Mouse (Mus musculus): Measurements from ENCODE around the gene Yipf4. TPM values are rescaled to one million over a fixed set of nuclear protein-coding genes. Genes with fewer than 3 reads are reported as not detected.

Gene Yipf4
- polyA plus RNA-seq, 1 experiment from 2014 or later, result 48.7 TPM

DNA sequence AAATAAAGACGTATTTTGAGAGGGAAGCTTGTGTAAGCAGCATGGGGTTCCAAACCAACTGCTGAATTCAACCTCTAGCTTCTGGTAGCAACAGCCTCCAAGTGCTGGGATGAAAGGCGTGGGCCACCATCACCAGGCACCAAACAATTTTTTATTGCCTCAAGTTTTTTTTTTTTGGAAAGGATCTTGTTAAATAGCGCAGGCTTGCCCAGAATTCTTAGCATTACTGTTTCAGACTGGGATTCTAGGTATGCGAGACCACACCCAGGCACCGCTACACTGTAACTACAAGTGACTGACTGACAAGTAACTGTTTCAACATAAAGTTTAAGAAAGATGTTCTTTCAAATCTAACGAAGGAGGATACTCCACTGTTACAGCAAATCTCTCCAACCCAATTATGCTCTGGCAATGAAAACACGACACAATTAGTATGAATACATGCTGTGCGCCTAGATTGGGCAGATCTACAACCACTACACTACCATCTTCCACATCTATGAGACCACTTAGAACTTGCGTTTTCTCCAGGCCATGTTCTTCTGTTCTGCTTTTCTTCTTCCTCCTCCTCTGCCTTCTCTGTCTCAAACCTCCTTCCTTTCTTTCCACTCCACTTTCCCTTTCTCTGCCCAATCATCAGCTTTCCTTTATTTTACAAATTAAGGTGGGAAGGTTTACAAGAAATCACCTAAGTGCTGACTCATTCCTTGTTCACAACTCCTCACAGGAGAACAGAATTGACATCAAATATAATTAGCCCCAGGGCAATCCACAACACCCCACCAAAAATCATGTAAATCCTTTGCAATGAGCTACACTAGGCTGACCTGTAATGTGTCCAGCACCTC is 37.7 kb downstream of the Yipf4 start:
- ATAC-seq (ENCODE audit: extremely low read depth, insufficient number of reproducible peaks, low FRiP score, low TSS enrichment), result no peak
- H3K4me2 ChIP-seq, result peak overlapping the region; percentile 72
- H3K27me3 ChIP-seq (replicated peaks), result no peaks in the 10 kb centered on the region
- H3K9ac ChIP-seq, result peak overlapping the region; percentile 83
- H3K36me3 ChIP-seq, result no peaks in the 10 kb centered on the region
- no peaks in the 10 kb centered on the region for H3K9me3 ChIP-seq
- H3K4me1 ChIP-seq, result peaks cover 26% of the 10 kb centered on the region
- 89% methylated on average over 9 of the region's 9 CpGs for WGBS
- peak overlapping the region; percentile 99 for H3K27ac ChIP-seq (replicated peaks)
- H3K4me3 ChIP-seq, result peak overlapping the region; percentile 57

DNA sequence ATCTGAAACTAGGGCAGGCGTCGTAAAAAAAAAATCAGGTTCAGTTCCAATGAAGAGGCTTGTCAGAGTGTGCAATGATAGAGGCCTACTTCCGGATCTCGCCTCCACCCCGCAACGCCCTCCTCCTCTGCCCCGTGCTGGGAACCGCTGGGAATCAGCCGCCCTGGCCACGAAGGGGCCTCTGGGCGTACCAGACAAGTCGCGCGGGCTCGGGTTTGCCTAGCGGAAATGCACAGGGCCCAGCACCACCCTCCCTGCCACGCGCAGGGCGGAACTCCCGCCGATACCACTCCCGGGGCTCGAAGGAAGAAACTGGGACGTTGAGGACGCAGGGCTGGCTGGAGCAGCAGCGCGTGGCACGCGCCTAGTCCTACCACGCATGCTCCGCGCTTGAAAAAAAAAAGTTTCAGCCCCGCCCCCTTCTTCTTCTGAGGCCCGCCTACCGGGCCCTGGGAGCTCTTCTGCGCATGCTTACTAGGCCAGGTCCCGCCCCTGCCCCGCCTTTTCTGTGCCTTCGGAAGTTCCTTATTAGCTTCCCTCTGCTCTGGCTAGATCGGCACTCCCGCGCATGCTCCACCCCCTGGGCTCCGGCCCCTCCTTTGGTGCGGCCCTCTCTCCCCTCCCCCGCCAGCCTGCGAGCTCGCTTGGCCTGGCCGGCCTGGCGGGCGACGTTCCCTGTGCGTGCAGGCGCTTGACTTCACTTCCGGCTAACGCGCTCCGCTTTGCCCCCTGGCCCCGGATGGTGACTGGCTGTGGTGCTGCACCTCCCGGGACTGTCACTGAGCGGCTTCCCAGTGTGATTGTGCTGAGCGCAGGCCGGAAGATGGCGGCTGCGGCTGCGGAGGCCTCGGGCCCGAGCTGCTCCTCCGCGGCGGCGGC is 38.7 kb downstream of the Yipf4 start, which contains the start of gene Birc6:
Birc6 (plus strand) TSS at position 567 of the 879 bp plus-strand sequence.
- under 1% methylated on average over 71 of the region's 71 CpGs for WGBS
- Histone ChIP-seq H3K4me2 (peak within 1 kb of the TSS; percentile 85), H3K4me3 (peak within 1 kb of the TSS; percentile 99), H3K27me3 (replicated peaks) (no peaks in the 10 kb centered on the region), H3K9ac (peak within 1 kb of the TSS; percentile 90), H3K36me3 (no peaks in the 10 kb centered on the region), H3K4me1 (peaks cover 26% of the 10 kb centered on the region), H3K9me3 (no peaks in the 10 kb centered on the region), H3K27ac (replicated peaks) (peak within 1 kb of the TSS; percentile 99)
- peak; percentile 98 for ATAC-seq (ENCODE audit: extremely low read depth, insufficient number of reproducible peaks, low FRiP score, low TSS enrichment)

DNA sequence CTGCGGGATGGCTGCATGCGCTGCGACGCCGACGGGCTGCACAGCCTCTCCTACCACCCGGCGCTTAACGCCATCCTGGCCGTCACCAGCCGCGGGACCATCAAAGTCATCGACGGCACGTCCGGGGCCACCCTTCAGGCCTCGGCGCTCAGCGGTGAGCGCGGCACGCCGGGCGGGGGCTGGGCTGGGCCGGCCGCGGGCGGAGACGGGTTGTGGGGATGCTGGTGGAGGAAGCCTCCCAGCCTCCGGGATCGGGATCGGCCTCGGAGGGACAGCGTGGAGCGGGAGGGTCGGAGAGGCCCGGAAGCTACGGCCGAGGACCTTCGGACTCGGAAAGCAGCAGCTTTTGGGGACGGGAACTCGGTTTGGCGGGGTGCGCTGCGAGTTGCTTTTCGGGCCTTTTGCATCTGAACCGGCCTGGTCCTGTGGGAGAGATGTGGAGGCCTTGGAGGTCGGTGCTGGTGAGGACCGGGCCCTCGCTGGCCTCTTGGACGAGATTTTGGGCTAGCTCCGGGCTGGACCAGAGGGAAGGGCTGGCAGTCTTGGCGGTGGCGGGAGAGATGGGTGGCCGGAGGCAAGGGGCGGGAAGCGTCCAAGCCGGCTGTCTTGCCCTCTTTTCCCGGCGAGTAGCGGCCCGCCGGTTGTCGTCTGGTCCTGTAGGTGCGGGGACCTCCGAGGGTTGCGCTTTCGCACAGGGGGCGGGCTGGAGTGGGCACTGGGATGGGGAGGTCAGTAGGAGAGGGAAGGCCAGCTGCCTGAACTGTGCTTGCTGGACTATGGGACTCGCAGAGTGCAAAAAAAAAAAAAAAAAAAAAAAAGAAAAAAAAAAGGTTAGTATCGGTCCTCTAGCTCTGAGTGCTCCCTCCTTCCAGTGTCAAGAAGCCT is 39.6 kb downstream of the Yipf4 start:
- Histone ChIP-seq H3K4me2 (peak overlapping the region; percentile 85), H3K9ac (peak overlapping the region; percentile 90), H3K27me3 (replicated peaks) (no peaks in the 10 kb centered on the region), H3K36me3 (no peaks in the 10 kb centered on the region; the same call in 1 of the 2 replicates), H3K27ac (replicated peaks) (peak overlapping the region; percentile 99), H3K9me3 (no peaks in the 10 kb centered on the region), H3K4me3 (peak overlapping the region; percentile 99), H3K4me1 (peaks cover 28% of the 10 kb centered on the region)
- ATAC-seq (ENCODE audit: extremely low read depth, insufficient number of reproducible peaks, low FRiP score, low TSS enrichment), result peak; percentile 34
- WGBS, result 0% methylated on average over 68 of the region's 72 CpGs

DNA sequence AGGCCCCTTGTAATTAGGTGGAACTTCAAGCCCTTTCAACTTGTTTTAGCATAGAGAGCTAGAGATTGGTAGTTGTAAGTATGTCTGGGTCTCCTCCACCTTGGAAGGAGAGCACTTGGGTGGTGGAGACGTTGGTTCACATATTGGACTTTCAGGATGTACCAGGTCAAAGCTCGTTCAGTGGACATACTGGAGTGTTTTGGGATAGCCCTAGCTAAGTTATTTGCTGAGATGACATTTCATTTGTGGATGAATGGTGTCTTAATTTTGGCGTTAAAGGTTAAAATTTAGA is 40.2 kb downstream of the Yipf4 start:
- peak overlapping the region; percentile 90 for H3K9ac ChIP-seq
- WGBS, result 9% methylated on average over 3 of the region's 3 CpGs
- no peak for ATAC-seq (ENCODE audit: extremely low read depth, insufficient number of reproducible peaks, low FRiP score, low TSS enrichment)

DNA sequence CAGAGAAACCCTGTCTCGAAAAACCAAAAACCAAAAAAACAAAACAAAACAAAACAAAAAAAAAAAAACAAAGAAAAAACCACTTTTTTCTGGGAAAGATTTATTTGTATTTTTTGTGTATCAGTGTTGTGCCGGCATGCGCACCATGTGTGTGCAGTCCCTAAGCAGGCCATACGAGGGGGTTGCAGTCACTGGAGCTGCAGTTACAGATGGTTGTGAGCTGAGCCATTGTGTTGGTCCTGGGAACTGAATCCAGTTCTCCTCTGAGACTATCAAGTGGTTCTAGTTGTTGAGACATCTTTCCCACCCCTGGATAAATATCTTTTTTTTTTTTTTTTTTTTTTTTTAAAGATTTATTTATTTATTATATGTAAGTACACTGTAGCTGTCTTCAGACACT is 45.7 kb downstream of the Yipf4 start:
- Histone ChIP-seq H3K9ac (no peak overlapping the region), H3K9me3 (no peaks in the 10 kb centered on the region), H3K36me3 (no peaks in the 10 kb centered on the region; the same call in 1 of the 2 replicates), H3K27me3 (replicated peaks) (no peaks in the 10 kb centered on the region), H3K4me3 (no peak overlapping the region), H3K4me2 (no peak overlapping the region), H3K27ac (replicated peaks) (no peak overlapping the region), H3K4me1 (peaks cover 21% of the 10 kb centered on the region)
- WGBS, result 94% methylated on average over 4 of the region's 4 CpGs
- no peak for ATAC-seq (ENCODE audit: extremely low read depth, insufficient number of reproducible peaks, low FRiP score, low TSS enrichment)

More for the DNA sequence above, 40.2 kb downstream of the Yipf4 start:
- Histone ChIP-seq H3K4me2 (peak overlapping the region; percentile 85), H3K9me3 (no peaks in the 10 kb centered on the region), H3K27me3 (replicated peaks) (no peaks in the 10 kb centered on the region), H3K36me3 (no peaks in the 10 kb centered on the region; the same call in 1 of the 2 replicates), H3K4me1 (peaks cover 28% of the 10 kb centered on the region), H3K4me3 (peak overlapping the region; percentile 99), H3K27ac (replicated peaks) (peak overlapping the region; percentile 99)

DNA sequence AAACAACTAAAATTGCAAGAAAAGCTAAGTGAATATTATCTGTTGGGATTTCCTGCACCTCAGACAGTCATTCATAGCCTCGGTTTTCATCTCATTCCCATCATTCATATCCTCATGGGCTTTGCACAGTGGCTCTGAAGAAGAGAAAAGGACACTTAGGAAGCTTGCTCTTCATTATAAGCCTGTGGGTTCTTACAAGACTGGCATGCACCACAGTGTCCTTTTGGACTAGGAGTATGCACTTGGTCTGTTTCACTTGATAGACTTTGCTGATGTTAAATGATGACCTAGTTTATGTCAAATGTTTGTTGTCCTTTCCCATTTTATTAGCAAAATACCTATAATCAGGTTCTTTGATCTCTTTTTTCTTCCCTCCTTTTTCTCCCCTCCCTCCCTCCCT is 48.2 kb downstream of the Yipf4 start:
- Histone ChIP-seq H3K27ac (replicated peaks) (no peak overlapping the region), H3K4me2 (no peak overlapping the region), H3K36me3 (no peaks in the 10 kb centered on the region; the same call in 1 of the 2 replicates), H3K4me3 (no peak overlapping the region), H3K27me3 (replicated peaks) (no peaks in the 10 kb centered on the region), H3K9me3 (no peaks in the 10 kb centered on the region), H3K4me1 (peaks cover 12% of the 10 kb centered on the region), H3K9ac (no peak overlapping the region)
- no peak for ATAC-seq (ENCODE audit: extremely low read depth, insufficient number of reproducible peaks, low FRiP score, low TSS enrichment)
- WGBS, result 40% methylated on average over 1 of the region's 1 CpGs

DNA sequence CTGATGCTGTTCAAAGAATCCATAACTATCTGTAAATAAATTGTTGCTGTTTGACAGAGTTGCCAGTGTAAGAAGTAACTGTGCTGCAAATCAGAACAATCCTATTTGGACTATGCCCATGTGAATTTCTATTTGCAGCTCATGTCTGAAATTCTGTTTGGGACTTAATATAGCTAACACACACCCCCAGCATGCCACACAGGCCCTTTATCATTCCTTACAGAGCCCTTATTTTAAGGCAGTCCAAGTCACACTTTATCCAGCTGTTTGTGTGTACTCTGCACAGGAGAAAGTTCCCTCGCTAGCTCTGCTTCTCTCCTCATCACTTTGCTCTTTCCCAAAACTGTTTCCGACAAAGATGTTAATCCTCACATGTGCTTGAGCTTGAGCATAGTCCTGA is 54.3 kb downstream of the Yipf4 start:
- no peak for ATAC-seq (ENCODE audit: extremely low read depth, insufficient number of reproducible peaks, low FRiP score, low TSS enrichment)
- Histone ChIP-seq H3K4me1 (peaks cover 15% of the 10 kb centered on the region), H3K36me3 (peaks cover 38% of the 10 kb centered on the region), H3K4me3 (no peak overlapping the region), H3K4me2 (peak overlapping the region; percentile 28; the same call in 1 of the 2 replicates), H3K27me3 (replicated peaks) (no peaks in the 10 kb centered on the region), H3K9me3 (no peaks in the 10 kb centered on the region; the same call in 1 of the 2 replicates), H3K9ac (no peak overlapping the region), H3K27ac (replicated peaks) (peak overlapping the region; percentile 73)
- 75% methylated on average over 2 of the region's 2 CpGs for whole genome bisulfite sequencing

Other genes with a start within 250 kb of the Yipf4 start
- gene Memo1, start 194.0 kb upstream of the Yipf4 start, polyA plus RNA-seq (2015; fragmentation: Nextera tagmentation; extraction: Ambion mirVana), result 62.5 and 71.5 TPM in 2 replicates
- gene Dpy30, start 165.5 kb upstream of the Yipf4 start, polyA plus RNA-seq (2015; fragmentation: Nextera tagmentation; extraction: Ambion mirVana), result 177 and 206 TPM in 2 replicates
- 7.3 and 8.5 TPM in 2 replicates for gene Spast, start 150.5 kb upstream of the Yipf4 start, polyA plus RNA-seq (2015; fragmentation: Nextera tagmentation; extraction: Ambion mirVana)
- gene Slc30a6, start 93.9 kb upstream of the Yipf4 start, polyA plus RNA-seq (2015; fragmentation: Nextera tagmentation; extraction: Ambion mirVana), result 24.5 and 28.4 TPM in 2 replicates
- 0.15 and 0.23 TPM in 2 replicates for gene Nlrc4, start 30.4 kb upstream of the Yipf4 start, polyA plus RNA-seq (2015; fragmentation: Nextera tagmentation; extraction: Ambion mirVana)
- gene Birc6, start 38.8 kb downstream of the Yipf4 start, polyA plus RNA-seq (2015; fragmentation: Nextera tagmentation; extraction: Ambion mirVana), result 51.9 and 58.8 TPM in 2 replicates
- gene Ttc27, start 228.2 kb downstream of the Yipf4 start, polyA plus RNA-seq (2015; fragmentation: Nextera tagmentation; extraction: Ambion mirVana), result 14.0 and 15.2 TPM in 2 replicates

All from heart, embryonic 13.5 days (tissue).